Mouse (Mus musculus) stomach, postnatal 0 days (tissue): ENCODE measurements at regions not wholly inside any gene's neighbourhood (a gene's known extent, or its start where the extent isn't known, plus 50 kb on each side); places are given as distances from the start of the nearest gene placed in this dataset.

Experiments
- CTCF ChIP-seq: IDR thresholded peaks from 2 replicates; pipeline ENCODE4 v1.5.1; 2016; ENCODE audit warnings: antibody characterized with exemption, low read depth, mild to moderate bottlenecking, moderate library complexity
- EP300 ChIP-seq: optimal IDR thresholded peaks from 2 replicates; pipeline ENCODE3; 2016; ENCODE audit warnings: antibody characterized with exemption

- TF ChIP-seq CTCF (no peak), EP300 (no peak)
Measured at GRCm38 (mm10) chr19:49314229-49314628, 1108.4 kb downstream of the Sorcs3 start.
